Mouse (Mus musculus) myocyte (in vitro differentiated cells): ENCODE data around the gene Aqp6. TPM values are rescaled to one million over a fixed set of nuclear protein-coding genes. Genes with fewer than 3 reads are reported as not detected.
A peak's percentile ranks its signal among the peaks of the same experiment; 100 is the strongest.

Source experiments
- H3K27me3 ChIP-seq: one replicate; pipeline ENCODE4 v1.6.1; 2011; ENCODE audit not compliant: control insufficient read depth, insufficient read depth, insufficient read length
- H3K36me3 ChIP-seq: one replicate; pipeline ENCODE4 v1.6.1; 2011; ENCODE audit not compliant: control insufficient read depth, insufficient read depth
- H3K4me2 ChIP-seq: one replicate; pipeline ENCODE4 v1.6.1; 2011; ENCODE audit warnings: low read depth, control low read depth
- H3K4me3 ChIP-seq: one replicate; pipeline ENCODE4 v1.5.1; 2011; ENCODE audit warnings: mild to moderate bottlenecking, control low read depth, moderate library complexity
- H3K79me2 ChIP-seq: one replicate; pipeline ENCODE4 v1.6.1; 2011; ENCODE audit not compliant: control insufficient read depth, insufficient read depth
- H3ac ChIP-seq: one replicate; pipeline ENCODE4 v1.6.1; 2011; ENCODE audit not compliant: control insufficient read depth, insufficient read length
- CEBPB ChIP-seq: IDR thresholded peaks from 2 replicates; pipeline ENCODE4 v1.6.1; 2011; ENCODE audit warnings: mild to moderate bottlenecking, moderate library complexity; ENCODE audit not compliant: poor library complexity, insufficient read depth, severe bottlenecking
- E2F4 ChIP-seq: IDR thresholded peaks from one replicate; pipeline ENCODE4 v1.6.1; 2011; ENCODE audit warnings: mild to moderate bottlenecking, control low read depth, moderate library complexity; ENCODE audit not compliant: insufficient read depth
- MAX ChIP-seq: IDR thresholded peaks from one replicate; pipeline ENCODE4 v1.6.1; 2011; ENCODE audit warnings: low read depth, mild to moderate bottlenecking, control low read depth
- MYOD1 ChIP-seq, 3 experiments: IDR thresholded peaks; one replicate each; pipeline ENCODE4 v1.6.1; 2011; ENCODE audit warnings: control low read depth in 2 of 3, low read depth in 2 of 3, mild to moderate bottlenecking in 2 of 3, moderate library complexity in 1 of 3; ENCODE audit not compliant: insufficient read length in 2 of 3, control insufficient read depth in 1 of 3
- MYOG ChIP-seq, 3 experiments: IDR thresholded peaks; one replicate each; pipeline ENCODE4 v1.6.1; 2011; ENCODE audit warnings: control low read depth in 2 of 3, low read depth in 2 of 3, mild to moderate bottlenecking in 2 of 3; ENCODE audit not compliant: insufficient read length in 2 of 3, control insufficient read depth in 1 of 3, insufficient read depth in 1 of 3
- POLR2A ChIP-seq: IDR thresholded peaks from one replicate; pipeline ENCODE4 v1.6.1; 2011; ENCODE audit warnings: low read depth, mild to moderate bottlenecking, control low read depth, moderate library complexity; ENCODE audit not compliant: insufficient read length
- POLR2AphosphoS2 ChIP-seq: IDR thresholded peaks from one replicate; pipeline ENCODE4 v1.6.1; 2011; ENCODE audit warnings: low read depth, control low read depth; ENCODE audit not compliant: insufficient read length
- REST ChIP-seq: IDR thresholded peaks from one replicate; pipeline ENCODE4 v1.6.1; 2011; ENCODE audit warnings: mild to moderate bottlenecking, control low read depth, moderate library complexity; ENCODE audit not compliant: insufficient read depth, insufficient read length
- SRF ChIP-seq: IDR thresholded peaks from one replicate; pipeline ENCODE4 v1.6.1; 2011; ENCODE audit warnings: low read depth; ENCODE audit not compliant: control insufficient read depth, insufficient read length
- TCF12 ChIP-seq: IDR thresholded peaks from one replicate; pipeline ENCODE4 v1.6.1; 2011; ENCODE audit warnings: mild to moderate bottlenecking, control low read depth; ENCODE audit not compliant: poor library complexity, insufficient read depth, severe bottlenecking
- TCF3 ChIP-seq: IDR thresholded peaks from one replicate; pipeline ENCODE4 v1.6.1; 2011; ENCODE audit warnings: low read depth, control low read depth; ENCODE audit not compliant: insufficient read length
- USF1 ChIP-seq: IDR thresholded peaks from one replicate; pipeline ENCODE4 v1.6.1; 2011; ENCODE audit warnings: low read depth, mild to moderate bottlenecking, control low read depth, moderate library complexity
- polyA plus RNA-seq: library from polyadenylated mRNA; unstranded; fragments of >200 nt; fragmentation: generic; extraction: Trizol; gene quantifications from one replicate; pipeline ENCODE4 v1.2.1, GENCODE M21; 2012; ENCODE audit warnings: missing spikeins

Gene Aqp6
- polyA plus RNA-seq, 1 experiment: not detected

DNA sequence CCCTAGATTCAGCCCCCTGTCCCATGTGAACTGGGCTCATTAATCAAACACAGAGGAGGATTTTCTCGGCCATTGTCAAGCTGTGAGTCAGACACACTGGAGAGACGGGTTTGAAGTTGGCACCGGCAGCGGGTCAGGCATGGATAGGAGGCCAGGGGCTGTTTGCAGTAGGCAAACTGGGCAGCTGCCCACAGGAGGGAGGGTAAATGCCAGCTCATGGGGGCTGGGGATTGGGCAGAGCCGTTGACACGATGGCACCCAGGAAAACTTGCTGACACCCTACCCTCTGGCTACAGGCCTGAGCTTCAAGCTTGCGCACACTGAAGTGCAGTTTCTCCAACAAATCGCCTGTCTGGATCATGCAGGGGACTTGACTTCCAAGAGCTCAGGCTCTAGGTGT lies 9.0 kb upstream of the Aqp6 start:
- Histone ChIP-seq H3K4me2 (peak overlapping the region; percentile 70), H3ac (no peak overlapping the region), H3K4me3 (peak overlapping the region; percentile 29), H3K36me3 (no peaks in the 10 kb centered on the region), H3K27me3 (no peaks in the 10 kb centered on the region), H3K79me2 (no peaks in the 10 kb centered on the region)
- TF ChIP-seq CEBPB: no peak
- TF ChIP-seq POLR2AphosphoS2: no peak
- TF ChIP-seq MYOG (IDR thresholded peaks at IDR 0.05; ENCODE audit: control insufficient read depth in 1 of 3, insufficient read depth in 1 of 3, insufficient read length in 2 of 3, low read depth in 2 of 3): peak in 1 of 3 experiments; percentile 32
- peak; percentile 30 for TF ChIP-seq POLR2A
- peak in 2 of 3 experiments; percentile 45 to 61 for TF ChIP-seq MYOD1 (IDR thresholded peaks at IDR 0.05; ENCODE audit: control insufficient read depth in 1 of 3, insufficient read length in 2 of 3, low read depth in 2 of 3)

DNA sequence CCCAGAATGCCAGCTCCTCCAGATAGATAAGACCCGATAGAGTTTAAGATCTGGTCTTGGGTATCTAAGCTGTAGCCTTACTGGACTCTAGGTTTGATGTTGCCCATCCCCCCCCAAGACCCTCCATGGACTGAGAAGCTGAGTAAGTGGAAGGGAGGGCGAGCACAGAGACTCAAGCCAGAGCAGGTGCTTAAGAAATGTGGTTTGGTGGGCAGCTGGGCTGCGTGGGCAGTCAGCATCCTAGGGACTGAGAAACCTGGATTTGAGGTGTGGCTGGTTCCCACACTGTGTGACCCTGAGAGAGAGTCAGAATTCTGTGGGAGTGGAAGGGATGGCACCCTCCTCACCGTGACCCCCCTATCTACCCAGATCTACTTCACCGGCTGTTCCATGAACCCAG lies 8.3 kb upstream of the Aqp6 start:
- Histone ChIP-seq H3K27me3 (no peaks in the 10 kb centered on the region), H3ac (no peak overlapping the region), H3K36me3 (no peaks in the 10 kb centered on the region), H3K4me3 (peak overlapping the region; percentile 29), H3K79me2 (no peaks in the 10 kb centered on the region), H3K4me2 (peak overlapping the region; percentile 70)
- peak in 1 of 3 experiments; percentile 86 for TF ChIP-seq MYOD1 (IDR thresholded peaks at IDR 0.05; ENCODE audit: control insufficient read depth in 1 of 3, insufficient read length in 2 of 3, low read depth in 2 of 3)
- TF ChIP-seq MYOG (IDR thresholded peaks at IDR 0.05; ENCODE audit: control insufficient read depth in 1 of 3, insufficient read depth in 1 of 3, insufficient read length in 2 of 3, low read depth in 2 of 3): peak in 2 of 3 experiments; percentile 18 to 70
- TF ChIP-seq TCF3: no peak

DNA sequence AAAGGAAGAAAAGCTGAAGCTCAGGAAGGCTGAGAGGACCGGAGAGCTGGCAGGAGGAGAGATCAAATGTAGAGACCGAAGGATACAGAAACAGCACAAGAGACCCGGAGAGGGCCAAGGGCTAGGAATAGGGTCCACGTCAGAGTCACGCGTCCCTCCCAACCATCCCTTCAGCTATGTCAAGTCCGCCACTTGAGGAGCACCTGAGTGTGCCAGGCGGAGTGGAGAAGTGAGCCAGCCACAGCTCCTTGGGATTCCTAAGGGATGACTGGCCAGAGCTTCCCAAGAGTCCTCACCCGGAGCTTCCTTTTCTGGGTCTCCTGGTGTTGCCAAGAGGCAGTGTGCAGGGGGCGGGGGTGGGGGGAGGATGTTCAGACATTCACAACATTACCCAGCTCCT lies 6.2 kb upstream of the Aqp6 start:
- no peaks in the 10 kb centered on the region for H3K36me3 ChIP-seq
- no peaks in the 10 kb centered on the region for H3K79me2 ChIP-seq
- H3K27me3 ChIP-seq: no peaks in the 10 kb centered on the region
- no peak overlapping the region for H3K4me2 ChIP-seq
- H3ac ChIP-seq: no peak overlapping the region
- no peak for TF ChIP-seq MAX
- no peak for TF ChIP-seq TCF12
- TF ChIP-seq E2F4: no peak
- TF ChIP-seq MYOD1 (IDR thresholded peaks at IDR 0.05; ENCODE audit: control insufficient read depth in 1 of 3, insufficient read length in 2 of 3, low read depth in 2 of 3): no peak
- TF ChIP-seq POLR2AphosphoS2: no peak
- TF ChIP-seq CEBPB: no peak
- TF ChIP-seq MYOG (IDR thresholded peaks at IDR 0.05; ENCODE audit: control insufficient read depth in 1 of 3, insufficient read depth in 1 of 3, insufficient read length in 2 of 3, low read depth in 2 of 3): no peak
- no peak for TF ChIP-seq TCF3
- no peak for TF ChIP-seq USF1
- no peak for TF ChIP-seq REST
- no peak for TF ChIP-seq POLR2A
- H3K4me3 ChIP-seq: no peak overlapping the region

DNA sequence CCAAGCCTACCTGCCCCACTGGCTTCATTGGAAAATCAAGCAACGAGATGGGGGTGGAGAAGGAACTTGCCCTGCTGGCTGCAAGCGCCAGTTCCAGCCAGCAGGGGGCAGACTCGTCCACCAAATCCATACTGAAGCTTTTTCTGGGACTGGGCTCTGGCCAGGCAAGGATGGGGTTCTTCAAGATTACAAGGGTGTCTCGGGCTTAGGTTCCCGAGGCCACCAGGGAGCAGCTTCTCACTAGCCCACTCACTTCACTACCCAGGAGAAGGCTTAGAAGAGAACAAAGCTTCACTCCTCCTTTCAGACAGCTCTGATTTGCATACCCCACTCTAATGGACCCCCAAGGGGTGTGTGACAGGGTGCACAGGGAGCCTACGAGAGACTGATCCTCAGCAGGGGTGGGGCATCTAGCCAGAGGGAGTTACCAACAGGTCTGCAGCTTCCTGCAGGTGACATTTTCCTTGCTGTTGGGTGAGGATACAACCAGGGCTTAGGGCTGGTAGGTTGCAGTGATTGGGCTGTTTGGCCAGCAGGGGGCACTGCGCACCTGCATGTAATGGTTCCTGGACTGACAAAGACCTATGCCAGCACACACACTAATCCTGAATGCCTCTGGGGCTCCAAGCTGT lies 5.0 kb upstream of the Aqp6 start:
- no peak overlapping the region for H3K4me2 ChIP-seq
- no peaks in the 10 kb centered on the region for H3K36me3 ChIP-seq
- H3K79me2 ChIP-seq: no peaks in the 10 kb centered on the region
- no peak overlapping the region for H3ac ChIP-seq
- TF ChIP-seq REST: peak; percentile 45
- no peak for TF ChIP-seq SRF
- TF ChIP-seq TCF12: no peak
- peak in 1 of 3 experiments; percentile 3 for TF ChIP-seq MYOG (IDR thresholded peaks at IDR 0.05; ENCODE audit: control insufficient read depth in 1 of 3, insufficient read depth in 1 of 3, insufficient read length in 2 of 3, low read depth in 2 of 3)
- peak; percentile 24 for TF ChIP-seq POLR2AphosphoS2
- no peak for TF ChIP-seq TCF3
- TF ChIP-seq MYOD1 (IDR thresholded peaks at IDR 0.05; ENCODE audit: control insufficient read depth in 1 of 3, insufficient read length in 2 of 3, low read depth in 2 of 3): peak in 1 of 3 experiments; percentile 1
- TF ChIP-seq E2F4: no peak
- no peak for TF ChIP-seq MAX
- TF ChIP-seq USF1: no peak
- no peak for TF ChIP-seq POLR2A
- no peak for TF ChIP-seq CEBPB
- no peak overlapping the region for H3K4me3 ChIP-seq
- peaks cover 4% of the 10 kb centered on the region for H3K27me3 ChIP-seq

- no peak for TF ChIP-seq MYOD1 (IDR thresholded peaks at IDR 0.05; ENCODE audit: control insufficient read depth in 1 of 3, insufficient read length in 2 of 3, low read depth in 2 of 3)
- TF ChIP-seq REST: no peak
- TF ChIP-seq MYOG (IDR thresholded peaks at IDR 0.05; ENCODE audit: control insufficient read depth in 1 of 3, insufficient read depth in 1 of 3, insufficient read length in 2 of 3, low read depth in 2 of 3): no peak
- no peak overlapping the region for H3K4me3 ChIP-seq
- H3K79me2 ChIP-seq: no peaks in the 10 kb centered on the region
- no peaks in the 10 kb centered on the region for H3K36me3 ChIP-seq
- H3ac ChIP-seq: no peak overlapping the region
- H3K4me2 ChIP-seq: no peak overlapping the region
- H3K27me3 ChIP-seq: peaks cover 6% of the 10 kb centered on the region
Observed at GRCm38 (mm10) chr15:99596841-99597240, 4.4 kb upstream of the Aqp6 start.
